Mouse (Mus musculus): Measurements from ENCODE around the gene Sfxn3. TPM values are rescaled to one million over a fixed set of nuclear protein-coding genes. Genes with fewer than 3 reads are reported as not detected.

Sfxn3 gene
- polyA plus RNA-seq, 1 experiment, result 29.2 TPM

- TF ChIP-seq MYOG (IDR thresholded peaks at IDR 0.05; ENCODE audit: control insufficient read depth, extremely low read depth, insufficient read length) (no peak), MAX (IDR thresholded peaks at IDR 0.05) (no peak), CTCF (IDR thresholded peaks at IDR 0.05; ENCODE audit: control insufficient read depth, insufficient read depth, insufficient read length) (no peak), FOSL1 (IDR thresholded peaks at IDR 0.05; ENCODE audit: insufficient read depth, low read length, poor library complexity, severe bottlenecking) (no peak), CEBPB (IDR thresholded peaks at IDR 0.05; ENCODE audit: low read depth) (no peak), MYOD1 (IDR thresholded peaks at IDR 0.05; ENCODE audit: control insufficient read depth, insufficient read length, low read depth) (no peak), USF1 (IDR thresholded peaks at IDR 0.05; ENCODE audit: low read depth) (no peak)
- Histone ChIP-seq H3K79me2 (ENCODE audit: control insufficient read depth, insufficient read depth) (no peaks in the 10 kb centered on the region), H3K36me3 (ENCODE audit: control insufficient read depth, insufficient read depth) (no peaks in the 10 kb centered on the region), H3K4me3 (ENCODE audit: insufficient read depth, poor library complexity, severe bottlenecking) (no peak overlapping the region), H3ac (ENCODE audit: control insufficient read depth, insufficient read length, low read depth) (no peak overlapping the region), H3K79me3 (ENCODE audit: low read depth) (no peaks in the 10 kb centered on the region), H3K27me3 (ENCODE audit: control insufficient read depth, insufficient read depth, insufficient read length) (peaks cover 31% of the 10 kb centered on the region)
These were observed 53.4 kb downstream of the Sfxn3 start for GRCm38 (mm10) chr19:45100486-45101270.

- TF ChIP-seq CEBPB (IDR thresholded peaks at IDR 0.05; ENCODE audit: low read depth) (no peak), USF1 (IDR thresholded peaks at IDR 0.05; ENCODE audit: low read depth) (no peak), MAX (IDR thresholded peaks at IDR 0.05) (no peak), CTCF (IDR thresholded peaks at IDR 0.05; ENCODE audit: control insufficient read depth, insufficient read depth, insufficient read length) (no peak), MYOG (IDR thresholded peaks at IDR 0.05; ENCODE audit: control insufficient read depth, extremely low read depth, insufficient read length) (no peak), FOSL1 (IDR thresholded peaks at IDR 0.05; ENCODE audit: insufficient read depth, low read length, poor library complexity, severe bottlenecking) (no peak), MYOD1 (IDR thresholded peaks at IDR 0.05; ENCODE audit: control insufficient read depth, insufficient read length, low read depth) (no peak)
- no peak overlapping the region for H3K4me3 ChIP-seq (ENCODE audit: insufficient read depth, poor library complexity, severe bottlenecking)
- no peak overlapping the region for H3ac ChIP-seq (ENCODE audit: control insufficient read depth, insufficient read length, low read depth)
- H3K79me3 ChIP-seq (ENCODE audit: low read depth), result no peaks in the 10 kb centered on the region
- no peaks in the 10 kb centered on the region for H3K79me2 ChIP-seq (ENCODE audit: control insufficient read depth, insufficient read depth)
- no peaks in the 10 kb centered on the region for H3K36me3 ChIP-seq (ENCODE audit: control insufficient read depth, insufficient read depth)
- H3K27me3 ChIP-seq (ENCODE audit: control insufficient read depth, insufficient read depth, insufficient read length), result peaks cover 35% of the 10 kb centered on the region
These were observed 58.3 kb downstream of the Sfxn3 start for GRCm38 (mm10) chr19:45105591-45105990.

Other genes starting within 250 kb of the Sfxn3 start
- 9.1 TPM for gene Slf2, start 116.4 kb upstream of the Sfxn3 start, polyA plus RNA-seq (2012; fragmentation: generic; extraction: Trizol)
- gene Sema4g, start 58.4 kb upstream of the Sfxn3 start, polyA plus RNA-seq (2012; fragmentation: generic; extraction: Trizol), result 0.30 TPM
- 12.1 TPM for gene Twnk, start 41.8 kb upstream of the Sfxn3 start, polyA plus RNA-seq (2012; fragmentation: generic; extraction: Trizol)
- gene Mrpl43, start 41.1 kb upstream of the Sfxn3 start, polyA plus RNA-seq (2012; fragmentation: generic; extraction: Trizol), result 63.0 TPM
- 59.2 TPM for gene Lzts2, start 33.1 kb upstream of the Sfxn3 start, polyA plus RNA-seq (2012; fragmentation: generic; extraction: Trizol)
- 0.14 TPM for gene Pdzd7, start 1.8 kb upstream of the Sfxn3 start, polyA plus RNA-seq (2012; fragmentation: generic; extraction: Trizol)
- gene Kazald1, start 27.7 kb downstream of the Sfxn3 start, polyA plus RNA-seq (2012; fragmentation: generic; extraction: Trizol), result 7.8 TPM
- not detected for gene Tlx1, start 103.2 kb downstream of the Sfxn3 start, polyA plus RNA-seq (2012; fragmentation: generic; extraction: Trizol)
- gene Lbx1, start 188.3 kb downstream of the Sfxn3 start, polyA plus RNA-seq (2012; fragmentation: generic; extraction: Trizol), result 0.02 TPM